Mouse (Mus musculus) embryonic stem cell, embryonic (primary cell): ENCODE results near the gene C2cd4c.

Source experiments
- CTCF ChIA-PET, 4 experiments: fragments of 300-600 bp in 2 of 4; fragments of 350-600 bp in 2 of 4; sonication (Branson Sonifier 250); formaldehyde crosslinking; loops; one replicate each; lab custom pipeline; 2022; ENCODE audit warnings: inconsistent platforms in 2 of 4; lab: Charles Lee
- POLR2A ChIA-PET, 4 experiments: fragments of 300-600 bp in 2 of 4; fragments of 350-600 bp in 2 of 4; sonication (Branson Sonifier 250); formaldehyde crosslinking; loops; one replicate each; lab custom pipeline; 2022; ENCODE audit warnings: antibody characterized with exemption in 4 of 4, inconsistent platforms in 1 of 4; lab: Charles Lee

The C2cd4c gene

GRCm38 (mm10) chr10:79577376-79577775 lies 36.4 kb downstream of the C2cd4c start:
- ChIA-PET POLR2A (no interaction called here), CTCF (interaction anchor here in 1 of 4 experiments (3.3 kb wide), 1 partner anchor 18 kb away, joined by 9 read pairs; no protein-coding TSS in a partner anchor)

- CTCF ChIA-PET = interaction anchor here in 1 of 4 experiments (0.9 to 3.3 kb wide), 2 partner anchors 19 to 88 kb away, joined by 3 to 9 read pairs; partner anchors contain the start of gene Madcam1
- POLR2A ChIA-PET = interaction anchor here in 2 of 4 experiments (0.5 to 0.7 kb wide), 3 partner anchors 79 to 255 kb away, joined by 3 to 6 read pairs (median 3); no protein-coding TSS in a partner anchor
Observed at GRCm38 (mm10) chr10:79575754-79576153, 38.1 kb downstream of the C2cd4c start.

GRCm38 (mm10) chr10:79574796-79575195 lies 39.0 kb downstream of the C2cd4c start:
- POLR2A ChIA-PET = interaction anchor here in 1 of 4 experiments (0.6 kb wide), 1 partner anchor 75 kb away, joined by 6 read pairs; no protein-coding TSS in a partner anchor
- CTCF ChIA-PET = interaction anchor here in 1 of 4 experiments (0.6 to 1.0 kb wide), 2 partner anchors 20 to 801 kb away, joined by 3 to 4 read pairs; partner anchors contain the start of gene Mier2

- ChIA-PET CTCF (interaction anchor here in 1 of 4 experiments (0.6 kb wide), 1 partner anchor 802 kb away, joined by 4 read pairs; no protein-coding TSS in a partner anchor), POLR2A (interaction anchor here in 1 of 4 experiments (0.6 kb wide), 1 partner anchor 76 kb away, joined by 6 read pairs; no protein-coding TSS in a partner anchor)
Observed at GRCm38 (mm10) chr10:79574350-79574749, 39.5 kb downstream of the C2cd4c start.

DNA sequence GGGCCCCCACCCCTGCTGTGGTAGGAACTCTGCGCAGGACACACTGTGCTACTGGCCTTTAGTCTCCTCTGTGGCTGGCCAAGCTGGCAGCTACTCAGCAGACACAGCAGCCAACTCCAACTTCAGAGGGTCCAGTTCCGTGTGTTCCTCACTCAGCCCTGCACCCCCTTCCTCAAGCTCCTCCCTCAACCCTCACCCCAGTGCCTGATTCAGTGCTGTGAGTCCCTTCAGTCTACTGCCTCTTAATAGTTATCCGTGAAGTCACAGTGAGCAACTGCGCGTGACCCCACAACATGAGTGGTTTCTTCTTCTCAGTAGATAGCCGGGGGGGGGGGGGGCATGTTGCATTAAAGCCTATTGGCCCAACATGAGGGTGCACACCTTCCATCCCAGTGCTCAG lies 40.2 kb downstream of the C2cd4c start:
- ChIA-PET CTCF (no interaction called here), POLR2A (interaction anchor here in 1 of 4 experiments (0.6 kb wide), 1 partner anchor 83 kb away, joined by 6 read pairs; no protein-coding TSS in a partner anchor)

GRCm38 (mm10) chr10:79571314-79571713 lies 42.5 kb downstream of the C2cd4c start:
- ChIA-PET CTCF (no interaction called here), POLR2A (no interaction called here)

- CTCF ChIA-PET = interaction anchor here in 1 of 4 experiments (0.6 to 0.9 kb wide), 2 partner anchors 210 to 242 kb away, joined by 3 read pairs; no protein-coding TSS in a partner anchor
- POLR2A ChIA-PET = no interaction called here
Observed at GRCm38 (mm10) chr10:79569921-79570320, 43.9 kb downstream of the C2cd4c start.

- CTCF ChIA-PET = no interaction called here
- POLR2A ChIA-PET = interaction anchor here in 1 of 4 experiments (0.6 kb wide), 1 partner anchor 63 kb away, joined by 5 read pairs; no protein-coding TSS in a partner anchor
Observed at GRCm38 (mm10) chr10:79559716-79560115, 54.1 kb downstream of the C2cd4c start.

DNA sequence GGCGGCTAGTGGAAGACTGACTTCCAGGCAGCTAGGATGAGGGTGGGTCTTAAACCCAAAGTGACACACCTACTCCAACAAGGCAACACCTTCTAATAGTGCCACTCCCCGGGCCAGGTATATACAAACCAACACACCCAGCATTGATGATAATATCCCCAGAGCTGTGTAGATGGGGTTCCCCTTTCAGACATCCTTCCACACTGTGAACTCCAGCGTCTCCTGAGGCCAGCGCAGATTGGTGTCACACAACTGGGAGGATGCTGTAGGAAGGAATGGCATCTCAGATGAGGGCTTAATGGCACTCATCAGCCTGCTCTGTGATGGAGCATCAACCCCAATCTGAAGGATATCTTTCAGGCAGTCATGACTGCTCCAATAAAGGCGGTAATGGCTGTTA lies 56.3 kb downstream of the C2cd4c start:
- ChIA-PET CTCF (no interaction called here), POLR2A (interaction anchor here in 1 of 4 experiments (1.0 kb wide), 1 partner anchor 115 kb away, joined by 3 read pairs; no protein-coding TSS in a partner anchor)

- ChIA-PET CTCF (no interaction called here), POLR2A (interaction anchor here in 1 of 4 experiments (1.0 kb wide), 1 partner anchor 115 kb away, joined by 3 read pairs; no protein-coding TSS in a partner anchor)
Observed at GRCm38 (mm10) chr10:79556951-79557350, 56.9 kb downstream of the C2cd4c start.
